21 mouse cellular contexts compared by ENCODE assay signal in genomic region chr12:117783426-117783825, GRCm38 (mm10).
"Had no signal": no experiment of that assay in that cellular context is flagged by ENCODE, and none has a peak within 500 bp of the region (broad histone marks: within the 10 kb centered on the region; RNA-seq: fewer than 3 reads in every experiment).

No protein-coding gene starts in this region.

- H3K4me1 ChIP-seq: liver, embryonic 12.5 days; lung, embryonic 15.5 days had no signal

- H3K27ac ChIP-seq: layer of hippocampus, adult 2 months; limb, embryonic 10.5 days; limb, embryonic 13.5 days; liver, embryonic 12.5 days; liver, embryonic 15.5 days; lung, embryonic 15.5 days; macrophage; midbrain, embryonic 13.5 days; stomach, embryonic 15.5 days had no signal

- H3K4me2 ChIP-seq: limb, embryonic 13.5 days; liver, embryonic 12.5 days; liver, embryonic 15.5 days; lung, embryonic 15.5 days; midbrain, embryonic 13.5 days; stomach, embryonic 15.5 days had no signal

- H3K4me3 ChIP-seq: layer of hippocampus, adult 2 months; limb, embryonic 10.5 days; limb, embryonic 13.5 days; liver, embryonic 12.5 days; liver, embryonic 15.5 days; lung, embryonic 15.5 days; midbrain, embryonic 13.5 days; stomach, embryonic 15.5 days had no signal

- H3K9ac ChIP-seq: limb, embryonic 13.5 days; liver, embryonic 12.5 days; liver, embryonic 15.5 days; lung, embryonic 15.5 days; midbrain, embryonic 13.5 days; stomach, embryonic 15.5 days had no signal

- DNase-seq: kidney, adult 18-20 months; kidney, adult 9 months; kidney, postnatal 14 days; layer of hippocampus, adult 9-11 months; liver; lung, adult 18-20 months; lung, postnatal 10 days; right cerebral cortex, postnatal 25 days; spleen, adult 18-20 months; thymus, postnatal 25 days had no signal

- H3K9me3 ChIP-seq: limb, embryonic 10.5 days; limb, embryonic 13.5 days; liver, embryonic 15.5 days; lung, embryonic 15.5 days; midbrain, embryonic 13.5 days; stomach, embryonic 15.5 days had no signal

- H3K27me3 ChIP-seq: liver, embryonic 15.5 days; lung, embryonic 15.5 days; stomach, embryonic 15.5 days had no signal

- H3K36me3 ChIP-seq: limb, embryonic 10.5 days; limb, embryonic 13.5 days; liver, embryonic 12.5 days; liver, embryonic 15.5 days; lung, embryonic 15.5 days; midbrain, embryonic 13.5 days; stomach, embryonic 15.5 days had no signal

- ATAC-seq: intestine, embryonic 16.5 days; liver, embryonic 12.5 days; midbrain, embryonic 13.5 days; midbrain, embryonic 16.5 days had no signal
